Mouse (Mus musculus) mature B cell (primary cell): ENCODE data around the gene Snx18.

Experiments
- in situ Hi-C: fragments of 300-500 bp; cut with MboI; formaldehyde crosslinking; loops from 2 replicates; pipeline ENCODE4 v1.14.3; 2019

Gene Snx18

GRCm38 (mm10) chr13:113615971-113616671 is 2.2 kb downstream of the Snx18 start:
- in situ Hi-C loops, result loop anchor here (10.0 kb wide), 1 partner anchor 281 kb away; no protein-coding TSS in a partner anchor

GRCm38 (mm10) chr13:113615546-113615941 is 2.8 kb downstream of the Snx18 start:
- in situ Hi-C loops, result loop anchor here (10.0 kb wide), 1 partner anchor 281 kb away; no protein-coding TSS in a partner anchor

- in situ Hi-C loops, result loop anchor here (10.0 kb wide), 1 partner anchor 280 kb away; no protein-coding TSS in a partner anchor
Measured at GRCm38 (mm10) chr13:113614635-113615545, 3.5 kb downstream of the Snx18 start.

- in situ Hi-C loops, result loop anchor here (10.0 kb wide), 1 partner anchor 279 kb away; no protein-coding TSS in a partner anchor
Measured at GRCm38 (mm10) chr13:113613882-113614281, 4.5 kb downstream of the Snx18 start.

GRCm38 (mm10) chr13:113613341-113613740 is 5.0 kb downstream of the Snx18 start:
- in situ Hi-C loops, result loop anchor here (10.0 kb wide), 1 partner anchor 279 kb away; no protein-coding TSS in a partner anchor

- in situ Hi-C loops, result loop anchor here (10.0 kb wide), 1 partner anchor 278 kb away; no protein-coding TSS in a partner anchor
Measured at GRCm38 (mm10) chr13:113612141-113612950, 6.0 kb downstream of the Snx18 start.

- in situ Hi-C loops, result loop anchor here (10.0 kb wide), 1 partner anchor 276 kb away; no protein-coding TSS in a partner anchor
Measured at GRCm38 (mm10) chr13:113610732-113611500, 7.4 kb downstream of the Snx18 start.

GRCm38 (mm10) chr13:113609429-113609828 is 8.9 kb downstream of the Snx18 start:
- in situ Hi-C loops, result no loop called here

GRCm38 (mm10) chr13:113607821-113608220 is 10.5 kb downstream of the Snx18 start:
- in situ Hi-C loops, result no loop called here

- in situ Hi-C loops, result no loop called here
Measured at GRCm38 (mm10) chr13:113607371-113607770, 11.0 kb downstream of the Snx18 start.

GRCm38 (mm10) chr13:113606741-113607358 is 11.5 kb downstream of the Snx18 start:
- in situ Hi-C loops, result no loop called here

- in situ Hi-C loops, result no loop called here
Measured at GRCm38 (mm10) chr13:113606131-113606530, 12.2 kb downstream of the Snx18 start.

GRCm38 (mm10) chr13:113605693-113606092 is 12.7 kb downstream of the Snx18 start:
- in situ Hi-C loops, result no loop called here

GRCm38 (mm10) chr13:113604321-113604720 is 14.0 kb downstream of the Snx18 start:
- in situ Hi-C loops, result no loop called here

GRCm38 (mm10) chr13:113602882-113603342 is 15.5 kb downstream of the Snx18 start:
- in situ Hi-C loops, result no loop called here

- in situ Hi-C loops, result no loop called here
Measured at GRCm38 (mm10) chr13:113601831-113602604, 16.3 kb downstream of the Snx18 start.

GRCm38 (mm10) chr13:113600531-113601463 is 17.6 kb downstream of the Snx18 start:
- in situ Hi-C loops, result no loop called here
